Mouse (Mus musculus): ENCODE measurements around the gene Aurkb. TPM values are rescaled to one million over a fixed set of nuclear protein-coding genes. Genes with fewer than 3 reads are reported as not detected.
"Not testable (repeated sequence)": the region's sequence is repeated elsewhere in the genome, so short reads cannot be mapped to it uniquely, and the experiment has no call there.

Gene Aurkb
- polyA plus RNA-seq, 1 experiment from 2014 or later, result 177 TPM

- H3K9ac ChIP-seq (replicated peaks; ENCODE audit: low read length); H3K9me3 ChIP-seq (ENCODE audit: low read length); H3K36me3 ChIP-seq (ENCODE audit: insufficient read depth, low read length); ATAC-seq (ENCODE audit: low FRiP score, low TSS enrichment); H3K27me3 ChIP-seq (ENCODE audit: insufficient read depth, low read length): not testable (repeated sequence)
- peak overlapping the region; percentile 61 for H3K4me3 ChIP-seq (ENCODE audit: low read length)
- peak overlapping the region; percentile 94; the same call in 1 of the 2 replicates for H3K27ac ChIP-seq (ENCODE audit: low read length)
- peak overlapping the region; percentile 90 for H3K4me2 ChIP-seq (replicated peaks; ENCODE audit: low read depth, low read length)
- peaks cover 23% of the 10 kb centered on the region for H3K4me1 ChIP-seq (ENCODE audit: insufficient read depth, low read length)
- WGBS, result 73% methylated on average over 2 of the region's 2 CpGs
Observed at GRCm38 (mm10) chr11:69011445-69011844, 34.0 kb upstream of the Aurkb start.

- Histone ChIP-seq H3K36me3 (ENCODE audit: insufficient read depth, low read length) (no peaks in the 10 kb centered on the region), H3K9me3 (ENCODE audit: low read length) (no peaks in the 10 kb centered on the region), H3K4me2 (replicated peaks; ENCODE audit: low read depth, low read length) (peak overlapping the region; percentile 90), H3K27ac (ENCODE audit: low read length) (peak overlapping the region; percentile 94), H3K4me1 (ENCODE audit: insufficient read depth, low read length) (peaks cover 30% of the 10 kb centered on the region), H3K4me3 (ENCODE audit: low read length) (peak overlapping the region; percentile 61), H3K27me3 (ENCODE audit: insufficient read depth, low read length) (no peaks in the 10 kb centered on the region), H3K9ac (replicated peaks; ENCODE audit: low read length) (peak overlapping the region; percentile 84)
- WGBS, result 1% methylated on average over 18 of the region's 18 CpGs
- ATAC-seq (ENCODE audit: low FRiP score, low TSS enrichment), result peak; percentile 62; the same call in 1 of the 2 replicates
Observed at GRCm38 (mm10) chr11:69012071-69012601, 33.3 kb upstream of the Aurkb start.

- Histone ChIP-seq H3K4me3 (ENCODE audit: low read length) (peak within 1 kb of the TSS; percentile 70), H3K9me3 (ENCODE audit: low read length) (no peaks in the 10 kb centered on the region), H3K4me1 (ENCODE audit: insufficient read depth, low read length) (peaks cover 25% of the 10 kb centered on the region), H3K27me3 (ENCODE audit: insufficient read depth, low read length) (no peaks in the 10 kb centered on the region), H3K27ac (ENCODE audit: low read length) (peak within 1 kb of the TSS; percentile 96), H3K4me2 (replicated peaks; ENCODE audit: low read depth, low read length) (peak within 1 kb of the TSS; percentile 88), H3K36me3 (ENCODE audit: insufficient read depth, low read length) (peaks cover under 1% of the 10 kb centered on the region; the same call in 1 of the 2 replicates), H3K9ac (replicated peaks; ENCODE audit: low read length) (peak within 1 kb of the TSS; percentile 91)
- WGBS, result 4% methylated on average over 38 of the region's 38 CpGs
- ATAC-seq (ENCODE audit: low FRiP score, low TSS enrichment), result peak; percentile 95
Observed at GRCm38 (mm10) chr11:69015644-69016441, 29.6 kb upstream of the Aurkb start, which contains the start of gene Ctc1. Ctc1 (plus strand) TSS chr11:69015911.

- WGBS, result 63% methylated on average over 3 of the region's 3 CpGs
- peak overlapping the region; percentile 96 for H3K27ac ChIP-seq (ENCODE audit: low read length)
- H3K4me2 ChIP-seq (replicated peaks; ENCODE audit: low read depth, low read length), result peak overlapping the region; percentile 88
Observed at GRCm38 (mm10) chr11:69016755-69017154, 28.7 kb upstream of the Aurkb start.

GRCm38 (mm10) chr11:69020691-69021090, 24.8 kb upstream of the Aurkb start:
- peaks cover 9% of the 10 kb centered on the region for H3K4me1 ChIP-seq (ENCODE audit: insufficient read depth, low read length)

More at GRCm38 (mm10) chr11:69016755-69017154, 28.7 kb upstream of the Aurkb start:
- H3K9ac ChIP-seq (replicated peaks; ENCODE audit: low read length), result peak overlapping the region; percentile 91
- peaks cover 6% of the 10 kb centered on the region for H3K36me3 ChIP-seq (ENCODE audit: insufficient read depth, low read length)
- no peak for ATAC-seq (ENCODE audit: low FRiP score, low TSS enrichment)
- H3K27me3 ChIP-seq (ENCODE audit: insufficient read depth, low read length), result no peaks in the 10 kb centered on the region
- peaks cover 17% of the 10 kb centered on the region for H3K4me1 ChIP-seq (ENCODE audit: insufficient read depth, low read length)
- no peaks in the 10 kb centered on the region for H3K9me3 ChIP-seq (ENCODE audit: low read length)
- peak overlapping the region; percentile 70 for H3K4me3 ChIP-seq (ENCODE audit: low read length)

GRCm38 (mm10) chr11:69026562-69026961, 18.9 kb upstream of the Aurkb start:
- no peaks in the 10 kb centered on the region for H3K27me3 ChIP-seq (ENCODE audit: insufficient read depth, low read length)
- H3K9me3 ChIP-seq (ENCODE audit: low read length), result no peaks in the 10 kb centered on the region
- 97% methylated on average over 3 of the region's 3 CpGs for WGBS
- H3K4me3 ChIP-seq (ENCODE audit: low read length), result no peak overlapping the region
- no peak overlapping the region for H3K27ac ChIP-seq (ENCODE audit: low read length)
- H3K9ac ChIP-seq (replicated peaks; ENCODE audit: low read length), result no peak overlapping the region
- ATAC-seq (ENCODE audit: low FRiP score, low TSS enrichment), result no peak
- peaks cover 80% of the 10 kb centered on the region for H3K36me3 ChIP-seq (ENCODE audit: insufficient read depth, low read length)
- no peak overlapping the region for H3K4me2 ChIP-seq (replicated peaks; ENCODE audit: low read depth, low read length)
- no peaks in the 10 kb centered on the region for H3K4me1 ChIP-seq (ENCODE audit: insufficient read depth, low read length)

More at GRCm38 (mm10) chr11:69020691-69021090, 24.8 kb upstream of the Aurkb start:
- Histone ChIP-seq H3K27me3 (ENCODE audit: insufficient read depth, low read length) (no peaks in the 10 kb centered on the region), H3K4me2 (replicated peaks; ENCODE audit: low read depth, low read length) (no peak overlapping the region), H3K27ac (ENCODE audit: low read length) (no peak overlapping the region), H3K9ac (replicated peaks; ENCODE audit: low read length) (no peak overlapping the region), H3K4me3 (ENCODE audit: low read length) (no peak overlapping the region), H3K36me3 (ENCODE audit: insufficient read depth, low read length) (peaks cover 38% of the 10 kb centered on the region), H3K9me3 (ENCODE audit: low read length) (no peaks in the 10 kb centered on the region)
- ATAC-seq (ENCODE audit: low FRiP score, low TSS enrichment), result no peak

- Histone ChIP-seq H3K36me3 (ENCODE audit: insufficient read depth, low read length) (peaks cover 80% of the 10 kb centered on the region), H3K9me3 (ENCODE audit: low read length) (no peaks in the 10 kb centered on the region), H3K27ac (ENCODE audit: low read length) (no peak overlapping the region), H3K4me1 (ENCODE audit: insufficient read depth, low read length) (no peaks in the 10 kb centered on the region), H3K4me3 (ENCODE audit: low read length) (no peak overlapping the region), H3K9ac (replicated peaks; ENCODE audit: low read length) (no peak overlapping the region), H3K27me3 (ENCODE audit: insufficient read depth, low read length) (no peaks in the 10 kb centered on the region), H3K4me2 (replicated peaks; ENCODE audit: low read depth, low read length) (no peak overlapping the region)
- 60% methylated on average over 2 of the region's 2 CpGs for WGBS
- no peak for ATAC-seq (ENCODE audit: low FRiP score, low TSS enrichment)
Observed at GRCm38 (mm10) chr11:69028805-69029204, 16.6 kb upstream of the Aurkb start.

- Histone ChIP-seq H3K27me3 (ENCODE audit: insufficient read depth, low read length) (no peaks in the 10 kb centered on the region), H3K27ac (ENCODE audit: low read length) (no peak overlapping the region), H3K9me3 (ENCODE audit: low read length) (no peaks in the 10 kb centered on the region), H3K4me2 (replicated peaks; ENCODE audit: low read depth, low read length) (no peak overlapping the region), H3K9ac (replicated peaks; ENCODE audit: low read length) (no peak overlapping the region), H3K36me3 (ENCODE audit: insufficient read depth, low read length) (peaks cover 55% of the 10 kb centered on the region), H3K4me3 (ENCODE audit: low read length) (no peak overlapping the region), H3K4me1 (ENCODE audit: insufficient read depth, low read length) (peaks cover 15% of the 10 kb centered on the region)
- ATAC-seq (ENCODE audit: low FRiP score, low TSS enrichment), result no peak
- 74% methylated on average over 9 of the region's 9 CpGs for WGBS
Observed at GRCm38 (mm10) chr11:69033552-69033951, 11.9 kb upstream of the Aurkb start.

- ATAC-seq (ENCODE audit: low FRiP score, low TSS enrichment), result no peak
- Histone ChIP-seq H3K27ac (ENCODE audit: low read length) (no peak overlapping the region), H3K4me2 (replicated peaks; ENCODE audit: low read depth, low read length) (no peak overlapping the region), H3K36me3 (ENCODE audit: insufficient read depth, low read length) (peaks cover 46% of the 10 kb centered on the region), H3K4me1 (ENCODE audit: insufficient read depth, low read length) (peaks cover 25% of the 10 kb centered on the region), H3K4me3 (ENCODE audit: low read length) (no peak overlapping the region), H3K9ac (replicated peaks; ENCODE audit: low read length) (no peak overlapping the region), H3K9me3 (ENCODE audit: low read length) (no peaks in the 10 kb centered on the region), H3K27me3 (ENCODE audit: insufficient read depth, low read length) (no peaks in the 10 kb centered on the region)
- WGBS, result 88% methylated on average over 3 of the region's 3 CpGs
Observed at GRCm38 (mm10) chr11:69034585-69034984, 10.9 kb upstream of the Aurkb start.

GRCm38 (mm10) chr11:69035411-69035810, 10.0 kb upstream of the Aurkb start:
- Histone ChIP-seq H3K4me2 (replicated peaks; ENCODE audit: low read depth, low read length) (peak overlapping the region; percentile 36; the same call in 1 of the 2 replicates), H3K27ac (ENCODE audit: low read length) (peak overlapping the region; percentile 82), H3K9me3 (ENCODE audit: low read length) (no peaks in the 10 kb centered on the region), H3K4me3 (ENCODE audit: low read length) (peak overlapping the region; percentile 6; the same call in 1 of the 2 replicates), H3K9ac (replicated peaks; ENCODE audit: low read length) (0 out of 2 replicates have a peak overlapping the region, but pooled peaks have one; percentile 42), H3K36me3 (ENCODE audit: insufficient read depth, low read length) (peaks cover 40% of the 10 kb centered on the region), H3K27me3 (ENCODE audit: insufficient read depth, low read length) (no peaks in the 10 kb centered on the region), H3K4me1 (ENCODE audit: insufficient read depth, low read length) (peaks cover 25% of the 10 kb centered on the region)
- 82% methylated on average over 9 of the region's 9 CpGs for WGBS
- no peak for ATAC-seq (ENCODE audit: low FRiP score, low TSS enrichment)
